ENCODE assay signal across 25 mouse cellular contexts in the genomic region with DNA sequence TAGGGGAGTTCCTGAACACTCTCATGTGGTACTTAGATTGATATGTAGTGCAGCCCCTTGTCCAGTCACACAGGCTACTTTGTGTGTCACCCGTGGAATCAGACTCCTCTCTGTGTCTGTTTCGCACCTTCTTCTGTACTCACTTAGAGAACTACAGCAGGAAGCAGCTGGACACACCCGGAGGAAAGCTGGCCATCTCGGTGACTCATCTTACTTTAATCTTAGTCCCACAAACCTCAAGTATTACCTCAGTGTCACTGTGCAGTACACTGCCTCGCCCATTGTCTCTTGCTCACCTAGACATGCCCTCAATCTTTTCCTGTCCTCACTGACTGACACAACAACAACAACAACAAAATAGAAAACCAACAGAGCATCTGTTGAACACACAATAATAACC. TPM values are rescaled to one million over a fixed set of nuclear protein-coding genes. Genes with fewer than 3 reads are reported as not detected.
DNase-seq lines count a peak whose midpoint lies in the region; ATAC-seq and TF ChIP-seq lines count a peak whose summit lies in the region.
"Had no signal": no experiment of that assay in that cellular context is flagged by ENCODE, and none has a peak within 500 bp of the region (broad histone marks: within the 10 kb centered on the region; RNA-seq: fewer than 3 reads in every experiment).

No protein-coding gene starts in this region.

- no peaks in the 10 kb centered on the region for H3K27me3 ChIP-seq in liver, postnatal 0 days (ENCODE audit: insufficient read depth, low read length)
- H3K27me3 ChIP-seq in forebrain, embryonic 12.5 days, result 0 out of 2 replicates have a peak, but pooled peaks cover 3% of the 10 kb centered on the region
- peaks cover 7% of the 10 kb centered on the region; the same call in 1 of the 2 replicates for H3K27me3 ChIP-seq in forebrain, embryonic 10.5 days (ENCODE audit: poor library complexity, severe bottlenecking)
- H3K27me3 ChIP-seq: heart, embryonic 12.5 days; hindbrain, embryonic 13.5 days; intestine, embryonic 15.5 days had no signal

- no peak for TF ChIP-seq CTCF in liver, postnatal 0 days (IDR thresholded peaks at IDR 0.05; ENCODE audit: low read depth)

- no peak overlapping the region for H3K4me3 ChIP-seq in liver, postnatal 0 days (ENCODE audit: low read depth, low read length)
- H3K4me3 ChIP-seq in forebrain, embryonic 12.5 days (replicated peaks), result no peak overlapping the region
- H3K4me3 ChIP-seq in forebrain, embryonic 10.5 days, result no peak overlapping the region
- H3K4me3 ChIP-seq: erythroblast, embryonic 14.5 days; gastrocnemius, adult 2 months; heart, embryonic 12.5 days; hindbrain, embryonic 13.5 days; intestine, embryonic 15.5 days; limb, embryonic 13.5 days had no signal

- no peak overlapping the region for H3K27ac ChIP-seq in liver, postnatal 0 days (ENCODE audit: low read depth)
- H3K27ac ChIP-seq in forebrain, embryonic 12.5 days, result no peak overlapping the region
- H3K27ac ChIP-seq in forebrain, embryonic 10.5 days, result no peak overlapping the region
- H3K27ac ChIP-seq: gastrocnemius, adult 2 months; hindbrain, embryonic 13.5 days; intestine, embryonic 15.5 days; limb, embryonic 13.5 days; liver, embryonic 14.5 days had no signal

- H3K4me1 ChIP-seq in liver, postnatal 0 days (ENCODE audit: insufficient read depth), result peaks cover 6% of the 10 kb centered on the region
- no peaks in the 10 kb centered on the region for H3K4me1 ChIP-seq in forebrain, embryonic 12.5 days
- peaks cover 18% of the 10 kb centered on the region for H3K4me1 ChIP-seq in forebrain, embryonic 10.5 days
- H3K4me1 ChIP-seq: hindbrain, embryonic 13.5 days had no signal

- no peaks in the 10 kb centered on the region for H3K9me3 ChIP-seq in liver, postnatal 0 days (ENCODE audit: low read length)
- H3K9me3 ChIP-seq in forebrain, embryonic 12.5 days, result no peaks in the 10 kb centered on the region
- H3K9me3 ChIP-seq in forebrain, embryonic 10.5 days, result no peaks in the 10 kb centered on the region
- H3K9me3 ChIP-seq: heart, embryonic 12.5 days; hindbrain, embryonic 13.5 days; intestine, embryonic 15.5 days; limb, embryonic 13.5 days had no signal

- H3K4me2 ChIP-seq in liver, postnatal 0 days (ENCODE audit: low read depth, low read length), result 0 out of 2 replicates have a peak overlapping the region, but pooled peaks have one; percentile 13
- H3K4me2 ChIP-seq in forebrain, embryonic 12.5 days, result no peak overlapping the region
- H3K4me2 ChIP-seq: heart, embryonic 12.5 days; hindbrain, embryonic 13.5 days; intestine, embryonic 15.5 days; limb, embryonic 13.5 days had no signal

- no peak for DNase-seq in liver, postnatal 0 days
- no peak for DNase-seq in liver
- DNase-seq in T-cell, adult 2 months (ENCODE audit: low spot score), result peak; percentile 20
- DNase-seq in frontal cortex, postnatal 14 days (ENCODE audit: low spot score in 2 of 2), result no peak
- no peak for DNase-seq in forebrain, embryonic 10.5 days (ENCODE audit: extremely low spot score, low spot score)
- DNase-seq: adrenal gland, adult 2 months; B cell, adult 2 months; cerebellum, adult 9-10 months; gastrocnemius, adult 2 months; kidney, postnatal 4 days; layer of hippocampus, adult 9-11 months; midbrain, embryonic 14.5 days; thymus, postnatal 25 days had no signal

- no peaks in the 10 kb centered on the region for H3K36me3 ChIP-seq in liver, postnatal 0 days (replicated peaks; ENCODE audit: insufficient read depth, low read length)
- H3K36me3 ChIP-seq in forebrain, embryonic 12.5 days (replicated peaks), result no peaks in the 10 kb centered on the region
- no peaks in the 10 kb centered on the region for H3K36me3 ChIP-seq in forebrain, embryonic 10.5 days (replicated peaks)
- H3K36me3 ChIP-seq: heart, embryonic 12.5 days; hindbrain, embryonic 13.5 days; intestine, embryonic 15.5 days; limb, embryonic 13.5 days had no signal

- no peak for TF ChIP-seq EP300 in liver, postnatal 0 days (IDR thresholded peaks at IDR 0.05; ENCODE audit: low read depth)

- no peak overlapping the region for H3K9ac ChIP-seq in liver, postnatal 0 days (replicated peaks)
- H3K9ac ChIP-seq in forebrain, embryonic 12.5 days, result no peak overlapping the region
- H3K9ac ChIP-seq: heart, embryonic 12.5 days; hindbrain, embryonic 13.5 days; intestine, embryonic 15.5 days; limb, embryonic 13.5 days; liver, embryonic 14.5 days had no signal

- no peak for ATAC-seq in liver, postnatal 0 days
- peak; percentile 12; the same call in 1 of the 2 replicates for ATAC-seq in megakaryocyte progenitor cell, adult 5-6 weeks (replicated peaks; ENCODE audit: poor library complexity)
- ATAC-seq in frontal cortex, adult (ENCODE audit: low TSS enrichment), result no peak
- no peak for ATAC-seq in forebrain, embryonic 12.5 days (ENCODE audit: low FRiP score)
- ATAC-seq: forebrain, embryonic 16.5 days; intestine, embryonic 15.5 days had no signal

- 37% methylated on average over 5 of the region's 5 CpGs for WGBS in liver, postnatal 0 days (ENCODE audit: insufficient replicate concordance)
- 92% methylated on average over 5 of the region's 5 CpGs for WGBS in forebrain, embryonic 12.5 days
- WGBS in forebrain, embryonic 10.5 days, result 88% methylated on average over 5 of the region's 5 CpGs

RNA-seq across cellular contexts. Expression of a gene that starts 4.9 kb away (rescaled TPM):
- 47.1 and 50.4 TPM in 2 replicates for polyA plus RNA-seq in liver, postnatal 0 days (2015; fragmentation: Nextera tagmentation; extraction: Ambion mirVana)
- 145 and 175 TPM in 2 replicates for total RNA-seq in megakaryocyte progenitor cell, adult 5-6 weeks (2015)
- total RNA-seq in megakaryocyte progenitor cell, adult 5-6 weeks (2017), result 111 and 112 TPM in 2 replicates
- polyA plus RNA-seq in forebrain, embryonic 12.5 days (2016; fragmentation: Nextera tagmentation; extraction: Ambion mirVana), result 195 and 196 TPM in 2 replicates
- polyA plus RNA-seq in forebrain, embryonic 10.5 days (2016; fragmentation: Nextera tagmentation; extraction: Ambion mirVana), result 124 and 138 TPM in 2 replicates

RNA-seq across cellular contexts. Expression of a gene that starts 54.0 kb away (rescaled TPM):
- 0.24 TPM in 1 of 2 replicates, not detected in the other for polyA plus RNA-seq in liver, postnatal 0 days (2015; fragmentation: Nextera tagmentation; extraction: Ambion mirVana)
- not detected in 2 replicates for total RNA-seq in megakaryocyte progenitor cell, adult 5-6 weeks (2015)
- 0.24 and 0.54 TPM in 2 replicates for total RNA-seq in megakaryocyte progenitor cell, adult 5-6 weeks (2017)
- 0.20 TPM in 1 of 2 replicates, not detected in the other for polyA plus RNA-seq in forebrain, embryonic 12.5 days (2016; fragmentation: Nextera tagmentation; extraction: Ambion mirVana)
- not detected in 2 replicates for polyA plus RNA-seq in forebrain, embryonic 10.5 days (2016; fragmentation: Nextera tagmentation; extraction: Ambion mirVana)
- polyA plus RNA-seq: adrenal gland, adult 2 months; erythroblast, embryonic 14.5 days; forebrain, embryonic 16.5 days; gonadal fat pad, adult 2 months; intestine, embryonic 15.5 days; kidney, embryonic 14.5 days; midbrain, embryonic 14.5 days had no signal
